Mouse (Mus musculus) lung, postnatal 0 days (tissue): ENCODE results near the gene Gigyf1.

Source experiments
- CTCF ChIP-seq: IDR thresholded peaks from 2 replicates; pipeline ENCODE4 v1.5.1; 2016; ENCODE audit warnings: antibody characterized with exemption, mild to moderate bottlenecking
- EP300 ChIP-seq: IDR thresholded peaks from 2 replicates; pipeline ENCODE4 v1.6.1; 2016; ENCODE audit warnings: antibody characterized with exemption, mild to moderate bottlenecking, control low read depth

DNA sequence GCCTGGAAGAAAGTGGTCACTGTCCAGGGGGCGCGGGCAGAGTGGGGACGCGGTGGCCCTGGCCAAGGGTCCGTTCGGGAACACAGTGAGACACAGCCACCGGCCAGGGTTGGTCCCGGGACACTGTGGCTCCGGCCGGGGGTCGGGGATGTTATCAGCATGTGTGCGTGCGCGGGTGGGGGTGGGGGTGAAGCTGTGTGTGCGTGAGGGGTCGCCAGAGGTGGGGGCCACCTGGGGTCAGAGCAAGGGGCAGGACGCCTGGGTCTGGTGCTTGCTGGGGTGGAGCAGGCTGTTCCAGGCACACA, 32.5 kb upstream of the Gigyf1 start:
- TF ChIP-seq CTCF, result no peak
- no peak for TF ChIP-seq EP300
